Mouse (Mus musculus) brain, embryonic 14.5 days (tissue): ENCODE results near the gene Spg20.

Source experiments
- CTCF ChIP-seq: fragments of 200-500 bp; IDR thresholded peaks from 2 replicates; pipeline ENCODE4 v1.5.1; 2012; ENCODE audit warnings: inconsistent platforms, mild to moderate bottlenecking, moderate library complexity, borderline replicate concordance; ENCODE audit not compliant: insufficient read depth, insufficient read length; ENCODE audit errors: extremely low read depth
- POLR2A ChIP-seq: fragments of 200-500 bp; IDR thresholded peaks from 2 replicates; pipeline ENCODE4 v1.6.1; 2012; ENCODE audit warnings: mild to moderate bottlenecking, inconsistent platforms, borderline replicate concordance; ENCODE audit not compliant: poor library complexity, insufficient read depth, insufficient read length, severe bottlenecking; ENCODE audit errors: extremely low read depth

DNA sequence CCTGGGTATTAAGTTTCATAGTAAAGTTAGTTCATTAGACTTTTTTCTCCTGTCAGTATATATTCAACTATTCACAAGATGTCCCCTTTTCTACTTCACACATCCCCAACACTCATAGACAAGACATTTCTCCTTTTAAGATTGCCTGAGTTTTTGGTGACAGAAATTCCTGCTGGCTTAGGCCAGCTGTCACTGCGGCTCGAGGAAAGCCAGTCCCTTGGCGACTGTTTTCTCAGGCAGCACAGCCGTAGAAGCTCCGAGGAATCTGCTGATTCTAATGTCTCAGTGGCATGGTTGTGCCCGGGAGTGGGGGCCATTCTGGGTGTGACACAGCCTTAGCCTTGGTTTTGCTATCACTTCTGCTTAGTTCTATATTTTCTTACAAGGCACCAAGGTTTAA is 65.4 kb downstream of the Spg20 start:
- TF ChIP-seq POLR2A (no peak), CTCF (no peak)
